Mouse (Mus musculus) liver, embryonic 12.5 days (tissue): ENCODE results near the gene Poc1a. TPM values are rescaled to one million over a fixed set of nuclear protein-coding genes. Genes with fewer than 3 reads are reported as not detected.
A peak's percentile ranks its signal among the peaks of the same experiment; 100 is the strongest.

ENCODE experiments used
- ATAC-seq: fragments of 200-750 bp; cut with Nextera tagmentation; 2 replicates; pipeline ENCODE4 v1.8.0; 2017; ENCODE audit warnings: moderate number of reproducible peaks, mild to moderate bottlenecking, moderate library complexity
- H3K27ac ChIP-seq: fragments of 300-500 bp; sonication (generic); 2 replicates; pipeline ENCODE4 v1.5.1; 2016; ENCODE audit warnings: mild to moderate bottlenecking
- H3K27me3 ChIP-seq: fragments of 300-500 bp; sonication (generic); replicated peaks from 2 replicates; pipeline ENCODE4 v1.6.1; 2016; ENCODE audit warnings: mild to moderate bottlenecking, moderate library complexity
- H3K36me3 ChIP-seq: fragments of 300-500 bp; sonication (generic); 2 replicates; pipeline ENCODE4 v1.6.1; 2016; ENCODE audit warnings: mild to moderate bottlenecking, moderate library complexity
- H3K4me1 ChIP-seq: fragments of 300-500 bp; sonication (generic); 2 replicates; pipeline ENCODE4 v1.6.1; 2016
- H3K4me2 ChIP-seq: fragments of 300-500 bp; sonication (generic); 2 replicates; pipeline ENCODE4 v1.6.1; 2016; ENCODE audit warnings: mild to moderate bottlenecking, moderate library complexity
- H3K4me3 ChIP-seq: fragments of 300-500 bp; sonication (generic); 2 replicates; pipeline ENCODE4 v1.5.1; 2016; ENCODE audit warnings: mild to moderate bottlenecking, moderate library complexity
- H3K9ac ChIP-seq: fragments of 300-500 bp; sonication (generic); 2 replicates; pipeline ENCODE4 v1.6.1; 2016; ENCODE audit warnings: mild to moderate bottlenecking, moderate library complexity
- H3K9me3 ChIP-seq: fragments of 300-500 bp; sonication (generic); replicated peaks from 2 replicates; pipeline ENCODE4 v1.6.1; 2016; ENCODE audit warnings: mild to moderate bottlenecking, moderate library complexity
- WGBS: fragments of 180-500 bp; shearing (Covaris S2); methylation state at CpG from one replicate; pipeline ENCODE4 v1.1.7; 2016; ENCODE audit not compliant: insufficient replicate concordance; 5-methylcytosine and 5-hydroxymethylcytosine counted together
- polyA plus RNA-seq: library from polyadenylated mRNA; unstranded; fragments of >200 nt; fragmentation: Nextera tagmentation; extraction: Ambion mirVana; gene quantifications from 2 replicates; pipeline ENCODE4 v1.2.1, GENCODE M21; 2016

The Poc1a gene
- polyA plus RNA-seq, 1 experiment from 2014 or later = 29.0 TPM

DNA sequence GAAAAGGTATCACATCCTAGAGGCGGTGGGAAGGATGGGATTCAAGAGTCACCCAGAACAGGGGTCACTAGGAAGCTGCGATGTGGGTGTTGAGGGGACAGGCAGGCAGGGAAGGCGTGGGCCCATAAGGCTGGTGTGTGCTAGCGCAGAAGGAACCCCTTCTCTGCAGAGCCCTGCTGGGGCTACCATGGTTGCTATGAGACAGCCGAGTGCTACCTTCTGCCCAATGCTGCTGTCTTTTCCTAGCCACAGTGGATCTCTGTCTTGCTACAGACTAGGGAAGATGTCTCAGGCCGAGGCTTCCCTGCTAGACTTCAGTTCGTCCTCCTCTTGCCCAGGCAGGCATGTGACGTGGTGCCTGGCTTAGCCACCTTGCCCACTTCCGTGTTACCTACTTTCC is 61.7 kb downstream of the Poc1a start:
- no peaks in the 10 kb centered on the region for H3K36me3 ChIP-seq
- no peak overlapping the region for H3K9ac ChIP-seq
- H3K27ac ChIP-seq = no peak overlapping the region
- no peak for ATAC-seq
- peaks cover 11% of the 10 kb centered on the region; the same call in 1 of the 2 replicates for H3K4me1 ChIP-seq
- H3K9me3 ChIP-seq = no peaks in the 10 kb centered on the region
- 77% methylated on average over 9 of the region's 9 CpGs for WGBS
- no peak overlapping the region for H3K4me2 ChIP-seq
- H3K4me3 ChIP-seq = no peak overlapping the region
- no peaks in the 10 kb centered on the region for H3K27me3 ChIP-seq

DNA sequence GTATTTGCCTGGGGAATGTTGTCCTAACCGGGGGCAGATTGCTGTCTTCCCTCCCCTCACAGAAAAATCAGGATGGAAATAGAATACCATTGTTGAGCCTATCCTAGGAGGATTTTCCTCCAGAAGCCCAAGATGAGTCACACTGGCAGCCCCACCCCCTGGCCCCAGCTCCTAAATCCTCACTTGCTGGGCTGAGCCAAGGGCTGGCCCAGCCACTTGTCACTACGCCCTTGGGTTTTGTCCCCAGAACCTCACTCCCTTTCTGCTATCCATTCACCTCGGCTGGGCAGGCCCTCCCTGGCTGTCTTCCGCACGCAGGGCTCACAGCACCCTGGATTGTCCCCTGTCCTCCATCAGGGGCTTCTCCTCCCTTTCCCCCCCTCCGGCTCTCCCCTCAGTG is 64.3 kb downstream of the Poc1a start:
- H3K4me3 ChIP-seq = no peak overlapping the region
- H3K9ac ChIP-seq = no peak overlapping the region
- no peak for ATAC-seq
- no peak overlapping the region for H3K27ac ChIP-seq
- 0 out of 2 replicates have a peak, but pooled peaks cover 5% of the 10 kb centered on the region for H3K4me1 ChIP-seq
- H3K9me3 ChIP-seq = no peaks in the 10 kb centered on the region
- no peaks in the 10 kb centered on the region for H3K36me3 ChIP-seq
- no peak overlapping the region for H3K4me2 ChIP-seq
- 55% methylated on average over 6 of the region's 6 CpGs for WGBS
- no peaks in the 10 kb centered on the region for H3K27me3 ChIP-seq

DNA sequence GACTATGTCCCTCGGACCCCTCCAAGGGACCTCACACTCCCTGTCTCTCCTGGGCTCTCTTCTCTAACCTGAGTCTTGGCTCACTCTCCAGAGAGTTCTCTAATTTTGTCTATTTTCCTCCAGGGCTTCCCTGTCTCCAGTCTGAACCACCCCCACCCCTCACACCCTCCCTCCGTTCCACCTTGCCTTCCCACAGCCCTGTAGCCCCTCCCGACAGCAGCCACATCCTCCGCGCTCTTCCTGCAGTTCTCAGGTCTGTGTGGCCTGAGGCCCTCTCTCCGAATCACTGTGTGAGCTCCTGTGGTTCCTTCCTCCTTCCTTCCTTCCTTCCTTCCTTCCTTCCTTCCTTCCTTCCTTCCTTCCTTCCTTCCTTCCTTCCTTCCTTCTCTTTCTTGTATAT is 64.8 kb downstream of the Poc1a start:
- no peaks in the 10 kb centered on the region for H3K27me3 ChIP-seq
- no peak overlapping the region for H3K4me3 ChIP-seq
- H3K27ac ChIP-seq = no peak overlapping the region
- H3K36me3 ChIP-seq = no peaks in the 10 kb centered on the region
- ATAC-seq = no peak
- 0 out of 2 replicates have a peak, but pooled peaks cover 5% of the 10 kb centered on the region for H3K4me1 ChIP-seq
- H3K9me3 ChIP-seq = no peaks in the 10 kb centered on the region
- no peak overlapping the region for H3K9ac ChIP-seq
- WGBS = 62% methylated on average over 6 of the region's 6 CpGs
- no peak overlapping the region for H3K4me2 ChIP-seq

DNA sequence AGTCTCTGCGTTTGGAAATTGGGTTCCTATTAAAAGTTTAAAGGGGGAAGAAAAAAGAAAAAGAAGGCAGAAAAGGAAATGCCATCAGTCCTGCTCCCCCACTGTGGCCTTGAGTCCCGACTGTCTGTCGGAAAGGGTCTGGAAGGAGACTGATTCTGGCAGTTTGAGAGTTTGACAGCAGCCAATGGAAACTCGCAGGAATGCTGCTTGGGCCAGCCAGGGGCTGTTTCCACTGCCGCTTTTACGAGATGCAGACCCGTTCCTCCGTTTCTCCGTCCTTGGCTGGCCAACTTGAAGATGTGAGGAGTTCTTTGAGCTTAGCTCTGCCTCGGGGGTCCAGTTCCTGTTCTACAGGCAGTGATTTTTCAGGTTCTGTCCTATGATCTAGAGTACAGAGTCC is 67.4 kb downstream of the Poc1a start:
- WGBS = 71% methylated on average over 10 of the region's 10 CpGs
- H3K9me3 ChIP-seq = no peaks in the 10 kb centered on the region
- no peak overlapping the region for H3K9ac ChIP-seq
- no peaks in the 10 kb centered on the region for H3K27me3 ChIP-seq
- H3K36me3 ChIP-seq = no peaks in the 10 kb centered on the region
- no peak overlapping the region for H3K27ac ChIP-seq
- H3K4me3 ChIP-seq = no peak overlapping the region
- ATAC-seq = no peak
- H3K4me1 ChIP-seq = peaks cover 22% of the 10 kb centered on the region
- no peak overlapping the region for H3K4me2 ChIP-seq

DNA sequence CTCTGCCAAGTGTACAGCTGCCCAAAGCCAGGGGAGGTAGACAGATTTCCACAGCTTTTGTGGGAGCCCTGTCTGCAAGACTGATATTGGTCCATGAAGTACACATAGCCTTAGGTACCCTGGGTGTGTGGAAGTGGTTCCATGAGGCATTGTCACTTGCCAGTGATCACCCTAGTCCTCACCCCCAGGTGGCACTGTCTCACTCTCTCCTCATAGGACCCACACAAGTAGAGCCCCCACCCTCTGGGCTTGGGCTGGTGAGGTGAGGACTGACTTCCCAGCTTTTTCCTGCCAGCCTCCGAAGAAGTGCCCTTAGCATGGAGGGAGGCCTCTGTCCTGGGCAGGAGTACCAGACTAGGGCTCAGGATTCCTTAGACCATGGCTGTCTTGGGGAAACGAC is 68.2 kb downstream of the Poc1a start:
- H3K4me1 ChIP-seq = peaks cover 30% of the 10 kb centered on the region
- H3K36me3 ChIP-seq = no peaks in the 10 kb centered on the region
- no peak overlapping the region for H3K4me3 ChIP-seq
- no peaks in the 10 kb centered on the region for H3K27me3 ChIP-seq
- no peaks in the 10 kb centered on the region for H3K9me3 ChIP-seq
- ATAC-seq = 0 out of 2 replicates have a peak, but pooled peaks have one; percentile 42
- no peak overlapping the region for H3K4me2 ChIP-seq
- no peak overlapping the region for H3K9ac ChIP-seq
- WGBS = 58% methylated on average over 2 of the region's 2 CpGs
- H3K27ac ChIP-seq = no peak overlapping the region

DNA sequence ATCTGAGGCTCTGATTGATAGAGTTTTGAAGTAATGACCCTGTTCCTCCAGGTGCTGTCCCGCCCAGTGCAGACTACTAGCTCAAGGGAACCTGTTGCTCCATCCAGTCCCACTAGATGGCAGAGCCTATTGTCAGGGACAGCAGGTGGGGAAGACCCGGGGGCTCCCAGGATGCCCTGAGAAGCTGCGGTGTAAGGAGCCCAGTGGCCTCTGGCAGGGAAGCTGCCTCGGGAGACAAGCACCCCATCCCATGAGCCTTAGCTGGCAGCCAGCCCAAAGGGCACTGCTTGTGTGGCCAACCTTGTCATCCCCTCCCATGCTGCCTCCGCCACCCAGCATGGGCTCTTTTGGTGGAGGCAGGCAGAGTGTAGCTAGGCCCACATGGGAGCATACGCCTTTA is 70.3 kb downstream of the Poc1a start:
- no peak overlapping the region for H3K4me2 ChIP-seq
- H3K4me3 ChIP-seq = no peak overlapping the region
- no peak overlapping the region for H3K27ac ChIP-seq
- H3K36me3 ChIP-seq = no peaks in the 10 kb centered on the region
- H3K9me3 ChIP-seq = no peaks in the 10 kb centered on the region
- H3K27me3 ChIP-seq = no peaks in the 10 kb centered on the region
- peaks cover 33% of the 10 kb centered on the region for H3K4me1 ChIP-seq
- 66% methylated on average over 6 of the region's 6 CpGs for WGBS
- no peak overlapping the region for H3K9ac ChIP-seq
- no peak for ATAC-seq

DNA sequence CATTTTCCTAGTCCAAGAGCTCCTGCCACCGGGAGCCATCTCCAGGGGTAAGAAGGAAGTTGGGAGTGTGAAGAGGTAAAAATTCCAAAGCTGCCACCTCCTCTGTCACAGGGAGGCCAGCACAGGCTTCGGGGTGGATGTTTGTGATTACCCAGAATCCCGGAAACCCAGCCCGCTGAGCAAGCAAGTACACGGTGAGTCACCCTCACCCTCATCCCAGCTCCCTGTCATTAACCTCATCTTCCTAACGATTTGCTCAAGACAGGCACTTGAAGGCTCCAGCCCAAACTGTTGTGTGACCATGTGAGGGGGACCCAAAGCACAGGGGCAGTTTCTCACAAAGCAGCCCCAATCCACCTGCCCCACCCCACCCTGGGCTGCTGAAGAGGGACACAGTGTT is 72.9 kb downstream of the Poc1a start:
- H3K27ac ChIP-seq = peak overlapping the region; percentile 55; the same call in 1 of the 2 replicates
- H3K9me3 ChIP-seq = no peaks in the 10 kb centered on the region
- H3K4me1 ChIP-seq = peaks cover 36% of the 10 kb centered on the region
- no peak overlapping the region for H3K4me3 ChIP-seq
- no peaks in the 10 kb centered on the region for H3K27me3 ChIP-seq
- no peak overlapping the region for H3K4me2 ChIP-seq
- no peaks in the 10 kb centered on the region for H3K36me3 ChIP-seq
- H3K9ac ChIP-seq = no peak overlapping the region
- WGBS = 32% methylated on average over 6 of the region's 6 CpGs
- no peak for ATAC-seq

DNA sequence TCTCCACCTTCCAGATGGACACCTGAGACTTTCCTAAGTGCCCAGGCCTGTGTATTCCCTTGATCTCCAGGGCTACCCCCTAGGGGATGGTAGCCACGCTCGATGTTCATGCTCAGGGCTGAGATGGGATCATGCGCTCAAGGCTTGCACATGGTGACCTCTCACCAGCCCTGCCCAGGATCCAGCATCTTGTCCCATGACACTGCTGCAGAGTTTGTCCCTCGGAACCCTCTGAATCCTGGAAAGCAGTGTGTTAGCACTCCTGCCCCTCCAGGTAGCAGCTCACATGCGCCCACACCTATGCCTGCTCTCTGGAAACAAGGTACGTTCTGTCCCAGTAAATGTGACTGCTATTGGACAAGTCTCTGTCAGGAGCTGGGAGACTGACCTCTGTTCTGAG is 73.9 kb downstream of the Poc1a start:
- Histone ChIP-seq H3K9me3 (no peaks in the 10 kb centered on the region), H3K27ac (no peak overlapping the region), H3K4me1 (peaks cover 36% of the 10 kb centered on the region), H3K9ac (no peak overlapping the region), H3K4me3 (no peak overlapping the region), H3K4me2 (no peak overlapping the region), H3K36me3 (no peaks in the 10 kb centered on the region), H3K27me3 (no peaks in the 10 kb centered on the region)
- 83% methylated on average over 6 of the region's 6 CpGs for WGBS
- ATAC-seq = no peak

DNA sequence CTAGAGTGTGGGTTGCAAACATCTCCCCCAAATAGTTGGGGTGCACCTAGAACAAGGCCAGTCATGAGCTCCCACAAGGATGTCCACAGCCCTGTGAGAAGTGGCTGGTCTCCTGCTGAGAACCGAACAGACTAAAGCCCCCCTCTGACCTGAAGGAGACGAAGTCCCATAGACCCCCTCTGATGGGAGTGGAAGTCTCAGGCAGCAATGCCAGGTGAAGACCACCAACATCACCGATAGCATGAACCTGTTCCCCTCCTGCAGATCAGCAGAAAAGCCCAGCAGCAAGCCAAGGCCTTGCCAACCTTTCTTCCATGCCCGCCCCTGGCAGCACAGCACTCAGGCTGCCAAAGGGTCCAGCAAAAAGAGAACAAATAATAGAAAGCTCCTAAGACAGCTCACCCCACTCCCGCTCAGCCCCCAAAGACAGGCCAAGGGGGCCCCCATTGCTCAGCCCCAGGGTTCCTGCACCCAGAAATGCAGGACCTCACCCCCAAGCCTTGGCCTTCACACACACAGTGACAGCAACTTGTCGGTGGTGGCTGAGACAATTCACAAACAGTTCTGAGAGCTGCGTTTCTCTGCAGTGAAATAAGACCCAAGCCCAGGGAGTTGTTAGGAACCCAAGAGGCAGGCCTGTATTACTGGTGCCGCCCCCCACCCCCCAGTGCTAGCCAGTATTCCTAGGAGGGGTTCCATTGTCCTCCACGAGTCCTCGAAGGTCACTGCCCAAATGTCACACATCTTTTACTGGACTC is 74.5 kb downstream of the Poc1a start:
- no peak for ATAC-seq
- H3K27ac ChIP-seq = 0 out of 2 replicates have a peak overlapping the region, but pooled peaks have one; percentile 41

DNA sequence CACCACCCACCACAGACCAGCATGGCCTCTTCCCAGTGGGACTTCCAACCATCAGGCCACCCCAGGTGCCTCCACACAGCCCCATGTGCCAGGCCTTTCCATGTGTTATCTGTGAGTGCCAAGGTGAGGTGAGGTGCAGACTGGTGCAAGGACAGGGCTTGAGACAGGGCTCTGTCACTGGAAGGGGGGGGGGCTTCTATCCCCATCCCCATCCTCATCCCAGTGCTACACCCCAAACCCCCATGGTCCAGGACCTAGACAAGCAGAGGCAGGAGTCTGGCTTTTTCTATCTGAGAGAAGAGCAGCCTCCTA is 75.1 kb downstream of the Poc1a start:
- H3K4me3 ChIP-seq = no peak overlapping the region
- H3K36me3 ChIP-seq = no peaks in the 10 kb centered on the region
- no peak for ATAC-seq
- H3K27me3 ChIP-seq = no peaks in the 10 kb centered on the region
- H3K4me1 ChIP-seq = peaks cover 34% of the 10 kb centered on the region
- no peaks in the 10 kb centered on the region for H3K9me3 ChIP-seq
- H3K9ac ChIP-seq = no peak overlapping the region
- H3K27ac ChIP-seq = peak overlapping the region; percentile 41
- H3K4me2 ChIP-seq = no peak overlapping the region

More for the DNA sequence above, 74.5 kb downstream of the Poc1a start:
- H3K9me3 ChIP-seq = no peaks in the 10 kb centered on the region
- no peak overlapping the region for H3K4me2 ChIP-seq
- H3K4me1 ChIP-seq = peaks cover 36% of the 10 kb centered on the region
- no peaks in the 10 kb centered on the region for H3K27me3 ChIP-seq
- WGBS = 75% methylated on average over 10 of the region's 10 CpGs
- no peak overlapping the region for H3K9ac ChIP-seq
- H3K36me3 ChIP-seq = no peaks in the 10 kb centered on the region
- H3K4me3 ChIP-seq = no peak overlapping the region

DNA sequence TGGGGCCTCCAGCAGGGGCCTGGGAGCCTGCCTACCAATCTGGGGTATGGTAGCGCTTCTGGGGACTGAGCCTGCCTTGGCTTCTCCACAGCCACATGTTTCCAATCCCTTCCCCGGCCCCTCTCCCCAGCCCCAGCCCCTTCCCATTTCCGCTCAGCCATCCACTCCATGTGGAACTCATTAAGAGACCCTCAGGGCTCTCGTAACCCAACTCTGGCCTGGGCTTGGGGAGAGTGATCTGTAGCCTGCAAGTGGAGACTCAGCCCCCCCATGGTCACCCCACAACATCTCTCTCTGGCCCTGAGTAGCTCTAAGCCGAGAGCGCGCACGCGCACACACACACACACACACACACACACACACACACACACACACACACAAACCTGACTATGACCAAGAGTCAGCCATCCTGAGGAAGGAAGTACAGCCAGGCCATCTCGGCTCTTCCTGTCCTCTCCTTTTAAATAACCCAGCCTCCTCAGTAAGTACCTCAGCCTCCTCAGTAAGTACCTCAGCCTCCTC is 75.5 kb downstream of the Poc1a start:
- H3K4me2 ChIP-seq = no peak overlapping the region
- H3K9ac ChIP-seq = no peak overlapping the region
- H3K4me3 ChIP-seq = no peak overlapping the region
- H3K9me3 ChIP-seq = no peaks in the 10 kb centered on the region
- 0 out of 2 replicates have a peak, but pooled peaks have one; percentile 6 for ATAC-seq
- H3K36me3 ChIP-seq = no peaks in the 10 kb centered on the region
- 54% methylated on average over 10 of the region's 10 CpGs for WGBS
- no peaks in the 10 kb centered on the region for H3K27me3 ChIP-seq
- H3K4me1 ChIP-seq = peaks cover 35% of the 10 kb centered on the region
- H3K27ac ChIP-seq = peak overlapping the region; percentile 41

DNA sequence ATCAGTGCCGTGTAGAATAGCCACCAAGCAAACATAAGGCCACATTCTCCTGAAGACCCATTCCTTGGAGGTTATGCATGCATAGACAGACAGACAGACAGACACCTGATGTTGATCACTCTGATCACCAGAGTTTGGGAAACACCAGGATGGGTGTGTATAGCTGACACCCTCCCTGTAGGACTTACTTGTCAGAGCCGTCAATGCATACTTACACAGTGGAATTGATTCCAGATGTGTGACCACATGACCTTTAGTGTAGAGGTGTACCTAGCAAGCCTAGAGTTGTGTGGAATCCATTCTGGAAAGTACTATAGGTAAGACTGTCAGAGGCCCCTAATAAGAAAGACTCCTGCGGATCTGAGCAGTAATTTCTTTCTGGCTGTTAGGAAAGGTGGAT is 76.3 kb downstream of the Poc1a start:
- no peak overlapping the region for H3K27ac ChIP-seq
- H3K4me3 ChIP-seq = no peak overlapping the region
- 68% methylated on average over 3 of the region's 3 CpGs for whole genome bisulfite sequencing
- no peak overlapping the region for H3K9ac ChIP-seq
- no peaks in the 10 kb centered on the region for H3K9me3 ChIP-seq
- 0 out of 2 replicates have a peak, but pooled peaks cover 2% of the 10 kb centered on the region for H3K27me3 ChIP-seq
- no peaks in the 10 kb centered on the region for H3K36me3 ChIP-seq
- ATAC-seq = no peak
- H3K4me1 ChIP-seq = peaks cover 37% of the 10 kb centered on the region
- H3K4me2 ChIP-seq = no peak overlapping the region

DNA sequence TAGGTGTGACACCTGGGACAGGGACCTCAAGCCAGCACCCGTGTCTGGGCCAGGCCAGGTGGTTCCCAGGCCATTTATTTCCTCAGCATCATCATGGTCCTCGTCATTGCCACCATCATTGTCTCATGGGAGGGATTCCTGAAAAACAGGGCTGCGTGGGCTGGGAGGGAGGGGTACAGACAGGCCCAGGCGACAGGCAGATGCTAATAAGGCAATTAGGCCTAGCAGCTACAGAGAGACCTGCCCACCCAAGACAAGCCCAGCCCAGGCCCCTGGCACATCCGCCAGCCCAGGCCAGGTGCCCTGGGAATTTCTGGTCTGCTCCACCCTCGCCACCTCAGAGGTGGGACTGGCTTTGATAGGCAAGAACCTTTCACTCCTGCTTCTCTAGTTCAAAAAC is 78.4 kb downstream of the Poc1a start:
- no peak overlapping the region for H3K27ac ChIP-seq
- H3K4me3 ChIP-seq = no peak overlapping the region

More for the DNA sequence above, 78.4 kb downstream of the Poc1a start:
- no peaks in the 10 kb centered on the region for H3K9me3 ChIP-seq
- no peak overlapping the region for H3K9ac ChIP-seq
- WGBS = 70% methylated on average over 6 of the region's 6 CpGs
- ATAC-seq = no peak
- 0 out of 2 replicates have a peak, but pooled peaks cover 4% of the 10 kb centered on the region for H3K27me3 ChIP-seq
- H3K4me2 ChIP-seq = no peak overlapping the region
- no peaks in the 10 kb centered on the region for H3K36me3 ChIP-seq
- H3K4me1 ChIP-seq = peaks cover 22% of the 10 kb centered on the region
